Mouse (Mus musculus): ENCODE measurements around the gene Gabbr2.

Gene Gabbr2

GRCm38 (mm10) chr4:46928112-46928511, 63.6 kb downstream of the Gabbr2 start:
- peak; percentile 17 for DNase-seq (ENCODE audit: extremely low read depth, insufficient read length, low spot score)

- DNase-seq (ENCODE audit: extremely low read depth, insufficient read length, low spot score), result no peak
Measured at GRCm38 (mm10) chr4:46919144-46919543, 72.5 kb downstream of the Gabbr2 start.

- DNase-seq (ENCODE audit: extremely low read depth, insufficient read length, low spot score), result no peak
Measured at GRCm38 (mm10) chr4:46916786-46917185, 74.9 kb downstream of the Gabbr2 start.

GRCm38 (mm10) chr4:46915934-46916333, 75.7 kb downstream of the Gabbr2 start:
- no peak for DNase-seq (ENCODE audit: extremely low read depth, insufficient read length, low spot score)

- no peak for DNase-seq (ENCODE audit: extremely low read depth, insufficient read length, low spot score)
Measured at GRCm38 (mm10) chr4:46915476-46915875, 76.2 kb downstream of the Gabbr2 start.

- DNase-seq (ENCODE audit: extremely low read depth, insufficient read length, low spot score), result no peak
Measured at GRCm38 (mm10) chr4:46914606-46915005, 77.1 kb downstream of the Gabbr2 start.

GRCm38 (mm10) chr4:46906036-46906691, 85.5 kb downstream of the Gabbr2 start:
- no peak for DNase-seq (ENCODE audit: extremely low read depth, insufficient read length, low spot score)

- DNase-seq (ENCODE audit: extremely low read depth, insufficient read length, low spot score), result no peak
Measured at GRCm38 (mm10) chr4:46905152-46905551, 86.5 kb downstream of the Gabbr2 start.

GRCm38 (mm10) chr4:46904129-46904528, 87.5 kb downstream of the Gabbr2 start:
- no peak for DNase-seq (ENCODE audit: extremely low read depth, insufficient read length, low spot score)

- no peak for DNase-seq (ENCODE audit: extremely low read depth, insufficient read length, low spot score)
Measured at GRCm38 (mm10) chr4:46898546-46898945, 93.1 kb downstream of the Gabbr2 start.

GRCm38 (mm10) chr4:46897634-46898399, 93.9 kb downstream of the Gabbr2 start:
- DNase-seq (ENCODE audit: extremely low read depth, insufficient read length, low spot score), result no peak

GRCm38 (mm10) chr4:46894144-46894543, 97.5 kb downstream of the Gabbr2 start:
- no peak for DNase-seq (ENCODE audit: extremely low read depth, insufficient read length, low spot score)

- no peak for DNase-seq (ENCODE audit: extremely low read depth, insufficient read length, low spot score)
Measured at GRCm38 (mm10) chr4:46889175-46889574, 102.5 kb downstream of the Gabbr2 start.

GRCm38 (mm10) chr4:46885627-46886383, 105.9 kb downstream of the Gabbr2 start:
- DNase-seq (ENCODE audit: extremely low read depth, insufficient read length, low spot score), result no peak

- no peak for DNase-seq (ENCODE audit: extremely low read depth, insufficient read length, low spot score)
Measured at GRCm38 (mm10) chr4:46884132-46884531, 107.5 kb downstream of the Gabbr2 start.

- no peak for DNase-seq (ENCODE audit: extremely low read depth, insufficient read length, low spot score)
Measured at GRCm38 (mm10) chr4:46883546-46883945, 108.1 kb downstream of the Gabbr2 start.

- DNase-seq (ENCODE audit: extremely low read depth, insufficient read length, low spot score), result no peak
Measured at GRCm38 (mm10) chr4:46883047-46883446, 108.6 kb downstream of the Gabbr2 start.

- no peak for DNase-seq (ENCODE audit: extremely low read depth, insufficient read length, low spot score)
Measured at GRCm38 (mm10) chr4:46881271-46881670, 110.4 kb downstream of the Gabbr2 start.

- no peak for DNase-seq (ENCODE audit: extremely low read depth, insufficient read length, low spot score)
Measured at GRCm38 (mm10) chr4:46879943-46880342, 111.7 kb downstream of the Gabbr2 start.

GRCm38 (mm10) chr4:46872750-46873149, 118.9 kb downstream of the Gabbr2 start:
- no peak for DNase-seq (ENCODE audit: extremely low read depth, insufficient read length, low spot score)

GRCm38 (mm10) chr4:46870157-46870556, 121.5 kb downstream of the Gabbr2 start:
- no peak for DNase-seq (ENCODE audit: extremely low read depth, insufficient read length, low spot score)
